Mouse (Mus musculus): ENCODE data around the gene Noxo1. TPM values are rescaled to one million over a fixed set of nuclear protein-coding genes. Genes with fewer than 3 reads are reported as not detected.

Noxo1 gene
- total and polyA plus RNA-seq, 3 experiments: 0.62 to 2.4 TPM; not detected in 1

DNA sequence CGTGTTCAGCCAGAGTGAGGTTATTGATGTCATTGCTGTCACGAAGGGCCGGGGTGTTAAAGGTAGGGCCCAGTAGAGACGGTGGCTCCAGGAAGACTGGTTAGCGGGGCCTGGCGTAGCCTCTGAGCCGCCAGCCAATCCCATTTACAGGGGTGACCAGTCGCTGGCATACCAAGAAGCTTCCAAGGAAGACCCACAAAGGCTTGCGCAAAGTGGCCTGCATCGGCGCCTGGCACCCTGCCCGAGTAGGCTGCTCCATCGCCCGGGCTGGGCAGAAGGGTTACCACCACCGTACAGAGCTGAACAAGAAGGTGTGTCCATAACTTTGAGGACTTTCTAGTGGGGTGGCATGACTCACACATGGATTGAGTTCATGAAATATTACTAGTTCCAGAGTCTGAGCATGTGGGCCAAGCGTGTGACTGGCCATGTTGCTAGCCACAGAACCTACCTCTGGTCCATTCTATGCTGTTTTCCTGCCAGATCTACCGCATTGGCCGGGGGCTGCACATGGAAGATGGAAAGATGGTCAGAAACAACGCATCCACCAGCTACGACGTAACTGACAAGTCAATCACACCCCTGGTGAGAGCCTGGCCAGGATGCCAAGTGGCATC, 37.5 kb downstream of the Noxo1 start:
- no peak overlapping the region for H3K4me3 ChIP-seq (ENCODE audit: control insufficient read depth in 1 of 2, insufficient read depth in 1 of 2, low read depth in 2 of 2, low read length in 2 of 2)
- TF ChIP-seq ZKSCAN1 (IDR thresholded peaks at IDR 0.05; ENCODE audit: low read depth, low read length) (no peak), E2F4 (IDR thresholded peaks at IDR 0.05; ENCODE audit: borderline replicate concordance, low read depth, low read length) (no peak), MAFK (IDR thresholded peaks at IDR 0.05; ENCODE audit: borderline replicate concordance, low read depth, low read length) (no peak), GABPA (IDR thresholded peaks at IDR 0.05; ENCODE audit: low read depth, low read length) (no peak), RCOR1 (IDR thresholded peaks at IDR 0.05; ENCODE audit: low read depth, low read length) (no peak), ETS1 (IDR thresholded peaks at IDR 0.05; ENCODE audit: low read depth, low read length) (no peak), GATA1 (IDR thresholded peaks at IDR 0.05; ENCODE audit: low read depth, low read length) (no peak), JUND (IDR thresholded peaks at IDR 0.05; ENCODE audit: low read depth, low read length) (no peak), ZC3H11A (IDR thresholded peaks at IDR 0.05; ENCODE audit: low read depth, low read length) (no peak), HCFC1 (IDR thresholded peaks at IDR 0.05; ENCODE audit: low read depth, low read length) (no peak), UBTF (IDR thresholded peaks at IDR 0.05; ENCODE audit: borderline replicate concordance, insufficient read depth, low read depth, low read length) (no peak)
- peaks cover 0 to 10% of the 10 kb centered on the region in 2 experiments; a peak in 1 of 4 replicates for H3K36me3 ChIP-seq (ENCODE audit: control insufficient read depth in 1 of 2, insufficient read depth in 2 of 2, low read length in 2 of 2)
- H3K79me2 ChIP-seq (ENCODE audit: control insufficient read depth, insufficient read depth, low read length, poor library complexity): peaks cover 2% of the 10 kb centered on the region; the same call in 1 of the 2 replicates
- H3K9ac ChIP-seq (ENCODE audit: control insufficient read depth, low read depth, low read length, poor library complexity, severe bottlenecking): no peak overlapping the region
- no peak overlapping the region for H3K27ac ChIP-seq (ENCODE audit: control insufficient read depth, low read depth, low read length)
- H3K9me3 ChIP-seq (replicated peaks; ENCODE audit: insufficient read depth, low read length): no peaks in the 10 kb centered on the region
- peaks cover 0 to 22% of the 10 kb centered on the region in 2 experiments; a peak in 2 of 4 replicates for H3K4me1 ChIP-seq (ENCODE audit: control insufficient read depth in 1 of 2, insufficient read depth in 2 of 2, low read length in 2 of 2)
- no peaks in the 10 kb centered on the region for H3K27me3 ChIP-seq (ENCODE audit: control insufficient read depth in 1 of 2, insufficient read depth in 2 of 2, low read length in 2 of 2)
- DNase-seq (ENCODE audit: low read depth, low spot score): no peak

DNA sequence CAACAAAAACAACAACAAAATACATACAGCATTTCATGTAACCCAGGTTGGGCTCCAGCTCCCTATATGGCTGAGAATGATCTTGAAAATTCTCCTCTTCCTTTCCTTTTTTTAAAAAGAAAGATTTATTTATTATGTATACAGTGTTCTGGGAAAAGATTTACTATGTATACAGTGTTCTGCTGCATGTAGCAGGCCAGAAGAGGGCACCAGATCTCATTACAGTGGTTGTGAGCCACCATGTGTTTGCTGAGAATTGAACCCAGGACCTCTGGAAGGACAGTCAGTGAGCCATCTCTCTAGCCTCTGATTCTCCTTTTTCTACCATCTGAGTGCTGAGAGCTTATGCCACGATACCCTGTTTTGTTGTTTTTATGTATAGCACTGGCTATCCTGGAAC, 38.5 kb downstream of the Noxo1 start:
- Histone ChIP-seq H3K9ac (ENCODE audit: control insufficient read depth, low read depth, low read length, poor library complexity, severe bottlenecking) (no peak overlapping the region), H3K36me3 (ENCODE audit: control insufficient read depth in 1 of 2, insufficient read depth in 2 of 2, low read length in 2 of 2) (peaks cover 0 to 10% of the 10 kb centered on the region in 2 experiments; a peak in 1 of 4 replicates), H3K79me2 (ENCODE audit: control insufficient read depth, insufficient read depth, low read length, poor library complexity) (peaks cover 2% of the 10 kb centered on the region; the same call in 1 of the 2 replicates), H3K27ac (ENCODE audit: control insufficient read depth, low read depth, low read length) (no peak overlapping the region), H3K27me3 (ENCODE audit: control insufficient read depth in 1 of 2, insufficient read depth in 2 of 2, low read length in 2 of 2) (no peaks in the 10 kb centered on the region), H3K9me3 (replicated peaks; ENCODE audit: insufficient read depth, low read length) (no peaks in the 10 kb centered on the region), H3K4me3 (ENCODE audit: control insufficient read depth in 1 of 2, insufficient read depth in 1 of 2, low read depth in 2 of 2, low read length in 2 of 2) (no peak overlapping the region), H3K4me1 (ENCODE audit: control insufficient read depth in 1 of 2, insufficient read depth in 2 of 2, low read length in 2 of 2) (peaks cover 0 to 21% of the 10 kb centered on the region in 2 experiments; a peak in 2 of 4 replicates)
- TF ChIP-seq RCOR1 (IDR thresholded peaks at IDR 0.05; ENCODE audit: low read depth, low read length) (no peak), RAD21 (IDR thresholded peaks at IDR 0.05; ENCODE audit: low read depth, low read length) (peak; percentile 11), CTCF (IDR thresholded peaks at IDR 0.05 in 2 of 3, conservative IDR thresholded peaks at IDR 0.05 in 1 of 3; ENCODE audit: control insufficient read depth in 1 of 3, insufficient read depth in 1 of 3, low read depth in 2 of 3, low read length in 3 of 3, poor library complexity in 1 of 3, severe bottlenecking in 1 of 3) (peak; percentile 16 to 41 (median 22); a peak in 4 of 6 replicates), SMC3 (IDR thresholded peaks at IDR 0.05; ENCODE audit: low read depth, low read length) (0 out of 2 replicates have a peak, but pooled peaks have one; percentile 19), MYC (IDR thresholded peaks at IDR 0.05; ENCODE audit: low read depth, low read length) (0 out of 2 replicates have a peak, but pooled peaks have one; percentile 23)
- peak; percentile 40 for DNase-seq (ENCODE audit: low read depth, low spot score)

Measured in MEL (cell line).